Mouse (Mus musculus) forebrain, postnatal 0 days (tissue): Measurements from ENCODE around the gene Ddx28. TPM values are rescaled to one million over a fixed set of nuclear protein-coding genes. Genes with fewer than 3 reads are reported as not detected.
A peak's percentile ranks its signal among the peaks of the same experiment; 100 is the strongest.

ENCODE experiments used
- ATAC-seq: fragments of 200-750 bp; cut with Nextera tagmentation; 2 replicates; pipeline ENCODE4 v1.8.0; 2017; ENCODE audit warnings: mild to moderate bottlenecking, moderate library complexity
- DNase-seq: peaks from one replicate; pipeline ENCODE4 v3.0.0-alpha.2; 2015
- H3K27ac ChIP-seq: fragments of 300-500 bp; sonication (generic); 2 replicates; pipeline ENCODE4 v1.5.1; 2014; ENCODE audit warnings: low read depth, mild to moderate bottlenecking, antibody characterized with exemption, low read length, moderate library complexity, mixed read lengths
- H3K27me3 ChIP-seq: fragments of 300-500 bp; sonication (generic); 2 replicates; pipeline ENCODE4 v1.6.1; 2014; ENCODE audit warnings: mild to moderate bottlenecking, low read length, mixed read lengths; ENCODE audit not compliant: insufficient read depth
- H3K36me3 ChIP-seq: fragments of 300-500 bp; sonication (generic); 2 replicates; pipeline ENCODE4 v1.6.1; 2014; ENCODE audit warnings: mild to moderate bottlenecking, moderate library complexity; ENCODE audit not compliant: insufficient read depth
- H3K4me1 ChIP-seq: fragments of 300-500 bp; sonication (generic); 2 replicates; pipeline ENCODE4 v1.6.1; 2014; ENCODE audit warnings: antibody characterized with exemption; ENCODE audit not compliant: insufficient read depth
- H3K4me2 ChIP-seq: fragments of 300-500 bp; sonication (generic); 2 replicates; pipeline ENCODE4 v1.6.1; 2014; ENCODE audit warnings: low read depth, mild to moderate bottlenecking, moderate library complexity
- H3K4me3 ChIP-seq: fragments of 300-500 bp; sonication (generic); 2 replicates; pipeline ENCODE4 v1.5.1; 2014; ENCODE audit warnings: low read depth, low read length, mixed read lengths
- H3K9ac ChIP-seq: fragments of 300-500 bp; sonication (generic); 2 replicates; pipeline ENCODE4 v1.6.1; 2014; ENCODE audit warnings: mild to moderate bottlenecking
- H3K9me3 ChIP-seq: fragments of 300-500 bp; sonication (generic); 2 replicates; pipeline ENCODE4 v1.6.1; 2016; ENCODE audit warnings: low read length
- CTCF ChIP-seq: sonication (generic); IDR thresholded peaks from 2 replicates; pipeline ENCODE4 v1.5.1; 2016; ENCODE audit warnings: antibody characterized with exemption, control low read depth, low read depth
- WGBS: fragments of 180-500 bp; shearing (Covaris S2); extraction: QIAGEN DNeasy Blood & Tissue Kit; methylation state at CpG from one replicate; pipeline ENCODE4 v1.1.7; 2014; 5-methylcytosine and 5-hydroxymethylcytosine counted together
- polyA plus RNA-seq: library from polyadenylated mRNA; unstranded; fragments of >200 nt; fragmentation: Nextera tagmentation; extraction: Ambion mirVana; gene quantifications from 2 replicates; pipeline ENCODE4 v1.2.1, GENCODE M21; 2015
- total RNA-seq: library from RNA; depleted of rRNA; stranded (reverse); fragments of >200 nt; gene quantifications from 2 replicates; pipeline ENCODE4 v1.2.3, GENCODE M21; 2014

The Ddx28 gene
- total and polyA plus RNA-seq, 2 experiments from 2014 or later: 23.7 to 33.8 TPM

GRCm38 (mm10) chr8:105981146-105981545 is 30.5 kb downstream of the Ddx28 start:
- H3K9ac ChIP-seq: no peak overlapping the region
- no peak for DNase-seq
- WGBS: 91% methylated on average over 1 of the region's 1 CpGs
- H3K9me3 ChIP-seq: no peaks in the 10 kb centered on the region
- H3K4me3 ChIP-seq: no peak overlapping the region
- no peak overlapping the region for H3K4me2 ChIP-seq
- no peak for TF ChIP-seq CTCF
- H3K4me1 ChIP-seq: no peaks in the 10 kb centered on the region
- no peak overlapping the region for H3K27ac ChIP-seq
- no peak for ATAC-seq
- H3K36me3 ChIP-seq: no peaks in the 10 kb centered on the region
- no peaks in the 10 kb centered on the region for H3K27me3 ChIP-seq

GRCm38 (mm10) chr8:105979325-105979724 is 32.4 kb downstream of the Ddx28 start, which contains the start of gene Dpep3:
Gene Dpep3 (minus strand): TSS chr8:105979429.
- Histone ChIP-seq H3K36me3 (no peaks in the 10 kb centered on the region), H3K4me2 (no peak within 1 kb of the TSS), H3K9me3 (no peaks in the 10 kb centered on the region), H3K4me1 (no peaks in the 10 kb centered on the region), H3K27ac (no peak within 1 kb of the TSS), H3K27me3 (no peaks in the 10 kb centered on the region), H3K9ac (no peak within 1 kb of the TSS), H3K4me3 (no peak within 1 kb of the TSS)
- no peak for TF ChIP-seq CTCF
- DNase-seq: no peak
- WGBS: 91% methylated on average over 15 of the region's 15 CpGs
- no peak for ATAC-seq

- Histone ChIP-seq H3K4me1 (no peaks in the 10 kb centered on the region), H3K4me3 (no peak overlapping the region), H3K27me3 (no peaks in the 10 kb centered on the region), H3K36me3 (no peaks in the 10 kb centered on the region), H3K27ac (no peak overlapping the region), H3K4me2 (no peak overlapping the region), H3K9ac (no peak overlapping the region), H3K9me3 (no peaks in the 10 kb centered on the region)
- no peak for ATAC-seq
- 64% methylated on average over 7 of the region's 7 CpGs for WGBS
- DNase-seq: no peak
- no peak for TF ChIP-seq CTCF
These were observed 36.3 kb downstream of the Ddx28 start for GRCm38 (mm10) chr8:105975363-105975762.

GRCm38 (mm10) chr8:105971019-105971720 is 40.5 kb downstream of the Ddx28 start:
- H3K4me2 ChIP-seq: no peak overlapping the region
- no peaks in the 10 kb centered on the region for H3K36me3 ChIP-seq
- H3K27me3 ChIP-seq: peaks cover 15% of the 10 kb centered on the region
- TF ChIP-seq CTCF: no peak
- H3K9ac ChIP-seq: no peak overlapping the region
- DNase-seq: no peak
- no peaks in the 10 kb centered on the region; the same call in 1 of the 2 replicates for H3K4me1 ChIP-seq
- WGBS: 74% methylated on average over 8 of the region's 8 CpGs
- ATAC-seq: no peak
- no peak overlapping the region for H3K4me3 ChIP-seq
- H3K27ac ChIP-seq: no peak overlapping the region
- H3K9me3 ChIP-seq: no peaks in the 10 kb centered on the region

GRCm38 (mm10) chr8:105969367-105969766 is 42.3 kb downstream of the Ddx28 start:
- Histone ChIP-seq H3K27ac (no peak overlapping the region), H3K4me2 (no peak overlapping the region), H3K9me3 (no peaks in the 10 kb centered on the region), H3K36me3 (no peaks in the 10 kb centered on the region), H3K4me1 (no peaks in the 10 kb centered on the region; the same call in 1 of the 2 replicates), H3K4me3 (no peak overlapping the region), H3K9ac (no peak overlapping the region), H3K27me3 (peaks cover 15% of the 10 kb centered on the region)
- ATAC-seq (no peak), DNase-seq (no peak)
- 68% methylated on average over 1 of the region's 1 CpGs for WGBS
- no peak for TF ChIP-seq CTCF

GRCm38 (mm10) chr8:105966692-105967311 is 44.9 kb downstream of the Ddx28 start:
- 9% methylated on average over 19 of the region's 19 CpGs for WGBS
- Histone ChIP-seq H3K27ac (no peak overlapping the region), H3K4me1 (no peaks in the 10 kb centered on the region; the same call in 1 of the 2 replicates), H3K4me2 (peak overlapping the region; percentile 66; the same call in 1 of the 2 replicates), H3K9ac (no peak overlapping the region), H3K9me3 (no peaks in the 10 kb centered on the region), H3K4me3 (no peak overlapping the region), H3K36me3 (no peaks in the 10 kb centered on the region), H3K27me3 (peaks cover 15% of the 10 kb centered on the region)
- ATAC-seq (no peak), DNase-seq (no peak)
- TF ChIP-seq CTCF: no peak

GRCm38 (mm10) chr8:105965905-105966341 is 45.8 kb downstream of the Ddx28 start, which contains the start of gene Slc12a4:
Gene Slc12a4 (minus strand): TSS chr8:105966097.
- peak within 1 kb of the TSS; percentile 56 for H3K9ac ChIP-seq
- H3K4me3 ChIP-seq: peak within 1 kb of the TSS; percentile 60
- H3K27me3 ChIP-seq: peaks cover 15% of the 10 kb centered on the region
- no peak within 1 kb of the TSS for H3K27ac ChIP-seq
- H3K4me2 ChIP-seq: peak within 1 kb of the TSS; percentile 66
- DNase-seq (peak; percentile 74), ATAC-seq (peak; percentile 91)
- H3K4me1 ChIP-seq: no peaks in the 10 kb centered on the region; the same call in 1 of the 2 replicates
- TF ChIP-seq CTCF: no peak
- H3K36me3 ChIP-seq: no peaks in the 10 kb centered on the region
- 0% methylated on average over 41 of the region's 47 CpGs for WGBS
- no peaks in the 10 kb centered on the region for H3K9me3 ChIP-seq
